Mouse (Mus musculus) hindbrain, postnatal 0 days (tissue): ENCODE measurements around the gene Rap1gap. TPM values are rescaled to one million over a fixed set of nuclear protein-coding genes. Genes with fewer than 3 reads are reported as not detected.

ENCODE experiments used
- ATAC-seq: fragments of 200-750 bp; cut with Nextera tagmentation; 2 replicates; pipeline ENCODE4 v1.8.0; 2017; ENCODE audit warnings: mild to moderate bottlenecking, moderate TSS enrichment, moderate library complexity
- DNase-seq: peaks from one replicate; pipeline ENCODE4 v3.0.0-alpha.2; 2015; ENCODE audit warnings: low spot score
- H3K27ac ChIP-seq: fragments of 300-500 bp; sonication (generic); 2 replicates; pipeline ENCODE4 v1.5.1; 2014; ENCODE audit warnings: mild to moderate bottlenecking
- H3K27me3 ChIP-seq: fragments of 300-500 bp; sonication (generic); 2 replicates; pipeline ENCODE4 v1.6.1; 2014; ENCODE audit warnings: low read length, mixed read lengths; ENCODE audit not compliant: insufficient read depth
- H3K36me3 ChIP-seq: fragments of 300-500 bp; sonication (generic); 2 replicates; pipeline ENCODE4 v1.6.1; 2014; ENCODE audit warnings: low read length, mixed read lengths; ENCODE audit not compliant: insufficient read depth
- H3K4me1 ChIP-seq: fragments of 300-500 bp; sonication (generic); 2 replicates; pipeline ENCODE4 v1.6.1; 2014; ENCODE audit warnings: antibody characterized with exemption, low read length, mixed read lengths; ENCODE audit not compliant: insufficient read depth
- H3K4me2 ChIP-seq: fragments of 300-500 bp; sonication (generic); 2 replicates; pipeline ENCODE4 v1.6.1; 2014; ENCODE audit warnings: low read depth, mild to moderate bottlenecking, low read length, moderate library complexity, mixed read lengths
- H3K4me3 ChIP-seq: fragments of 300-500 bp; sonication (generic); 2 replicates; pipeline ENCODE4 v1.5.1; 2014; ENCODE audit warnings: low read length
- H3K9ac ChIP-seq: fragments of 300-500 bp; sonication (generic); replicated peaks from 2 replicates; pipeline ENCODE4 v1.6.1; 2014; ENCODE audit warnings: mild to moderate bottlenecking, low read length, moderate library complexity, mixed read lengths
- H3K9me3 ChIP-seq: fragments of 300-500 bp; sonication (generic); 2 replicates; pipeline ENCODE4 v1.6.1; 2016; ENCODE audit warnings: low read length, mixed read lengths
- CTCF ChIP-seq: IDR thresholded peaks from 2 replicates; pipeline ENCODE4 v1.5.1; 2016; ENCODE audit warnings: antibody characterized with exemption, control low read depth, low read depth
- WGBS: fragments of 180-500 bp; shearing (Covaris S2); extraction: QIAGEN DNeasy Blood & Tissue Kit; methylation state at CpG from one replicate; pipeline ENCODE4 v1.1.7; 2014; 5-methylcytosine and 5-hydroxymethylcytosine counted together
- polyA plus RNA-seq: library from polyadenylated mRNA; unstranded; fragments of >200 nt; fragmentation: Nextera tagmentation; extraction: Ambion mirVana; gene quantifications from 2 replicates; pipeline ENCODE4 v1.2.1, GENCODE M21; 2015
- total RNA-seq: library from RNA; depleted of rRNA; stranded (reverse); fragments of >200 nt; gene quantifications from 2 replicates; pipeline ENCODE4 v1.2.3, GENCODE M21; 2014; rRNA removed

Rap1gap gene
- total and polyA plus RNA-seq, 2 experiments from 2014 or later: 110 to 282 TPM

GRCm38 (mm10) chr4:137773369-137773899 is 108.9 kb downstream of the Rap1gap start:
- Histone ChIP-seq H3K27me3 (no peaks in the 10 kb centered on the region), H3K4me2 (no peak overlapping the region), H3K36me3 (no peaks in the 10 kb centered on the region), H3K9ac (no peak overlapping the region), H3K27ac (no peak overlapping the region), H3K9me3 (no peaks in the 10 kb centered on the region), H3K4me1 (peaks cover 3% of the 10 kb centered on the region; the same call in 1 of the 2 replicates), H3K4me3 (no peak overlapping the region)
- ATAC-seq (no peak), DNase-seq (no peak)
- no peak for TF ChIP-seq CTCF
- 16% methylated on average over 2 of the region's 2 CpGs for WGBS

- Histone ChIP-seq H3K9me3 (no peaks in the 10 kb centered on the region), H3K4me1 (peaks cover 3% of the 10 kb centered on the region; the same call in 1 of the 2 replicates), H3K36me3 (no peaks in the 10 kb centered on the region), H3K9ac (no peak overlapping the region), H3K4me3 (no peak overlapping the region), H3K27me3 (no peaks in the 10 kb centered on the region), H3K4me2 (no peak overlapping the region), H3K27ac (no peak overlapping the region)
- no peak for ATAC-seq
- no peak for TF ChIP-seq CTCF
- 55% methylated on average over 5 of the region's 5 CpGs for WGBS
- DNase-seq: no peak
These were observed 109.5 kb downstream of the Rap1gap start for GRCm38 (mm10) chr4:137774013-137774412.

GRCm38 (mm10) chr4:137774505-137774904 is 110.0 kb downstream of the Rap1gap start:
- Histone ChIP-seq H3K36me3 (no peaks in the 10 kb centered on the region), H3K27me3 (no peaks in the 10 kb centered on the region), H3K9me3 (no peaks in the 10 kb centered on the region), H3K4me2 (no peak overlapping the region), H3K9ac (no peak overlapping the region), H3K4me1 (peaks cover 2% of the 10 kb centered on the region; the same call in 1 of the 2 replicates), H3K27ac (no peak overlapping the region), H3K4me3 (no peak overlapping the region)
- no peak for DNase-seq
- TF ChIP-seq CTCF: no peak
- ATAC-seq: no peak
- 92% methylated on average over 6 of the region's 6 CpGs for WGBS

GRCm38 (mm10) chr4:137777866-137778265 is 113.3 kb downstream of the Rap1gap start:
- no peaks in the 10 kb centered on the region for H3K36me3 ChIP-seq
- 79% methylated on average over 4 of the region's 4 CpGs for WGBS

GRCm38 (mm10) chr4:137778397-137779184 is 114.1 kb downstream of the Rap1gap start:
- ATAC-seq (no peak), DNase-seq (no peak)
- no peak overlapping the region for H3K27ac ChIP-seq
- no peak overlapping the region for H3K4me2 ChIP-seq
- no peaks in the 10 kb centered on the region for H3K36me3 ChIP-seq
- no peak overlapping the region for H3K4me3 ChIP-seq
- H3K9me3 ChIP-seq: no peaks in the 10 kb centered on the region
- H3K9ac ChIP-seq: no peak overlapping the region
- WGBS: 64% methylated on average over 17 of the region's 17 CpGs
- 0 out of 2 replicates have a peak, but pooled peaks cover 3% of the 10 kb centered on the region for H3K4me1 ChIP-seq
- no peaks in the 10 kb centered on the region for H3K27me3 ChIP-seq
- TF ChIP-seq CTCF: no peak

More at GRCm38 (mm10) chr4:137777866-137778265, 113.3 kb downstream of the Rap1gap start:
- H3K9me3 ChIP-seq: no peaks in the 10 kb centered on the region
- no peak for DNase-seq
- no peak for TF ChIP-seq CTCF
- H3K9ac ChIP-seq: no peak overlapping the region
- H3K4me3 ChIP-seq: no peak overlapping the region
- no peak for ATAC-seq
- no peaks in the 10 kb centered on the region for H3K27me3 ChIP-seq
- no peak overlapping the region for H3K27ac ChIP-seq
- no peaks in the 10 kb centered on the region for H3K4me1 ChIP-seq
- no peak overlapping the region for H3K4me2 ChIP-seq

Other genes with a start within 250 kb of the Rap1gap start
- gene Cela3b, start 234.2 kb upstream of the Rap1gap start, total RNA-seq: not detected in 2 replicates
- gene Cela3b, start 234.2 kb upstream of the Rap1gap start, polyA plus RNA-seq: not detected in 2 replicates
- gene 1700013G24Rik, start 211.4 kb upstream of the Rap1gap start, total RNA-seq: not detected in 2 replicates
- not detected in 2 replicates for gene 1700013G24Rik, start 211.4 kb upstream of the Rap1gap start, polyA plus RNA-seq
- gene Hspg2, start 196.0 kb upstream of the Rap1gap start, total RNA-seq: 37.8 and 39.2 TPM in 2 replicates
- 3.5 and 3.7 TPM in 2 replicates for gene Hspg2, start 196.0 kb upstream of the Rap1gap start, polyA plus RNA-seq
- not detected in 2 replicates for gene Ldlrad2, start 90.2 kb upstream of the Rap1gap start, total RNA-seq
- gene Ldlrad2, start 90.2 kb upstream of the Rap1gap start, polyA plus RNA-seq: 0.40 TPM in 1 of 2 replicates, not detected in the other
- gene Usp48, start 71.0 kb upstream of the Rap1gap start, total RNA-seq: 61.8 and 63.8 TPM in 2 replicates
- 43.9 and 45.6 TPM in 2 replicates for gene Usp48, start 71.0 kb upstream of the Rap1gap start, polyA plus RNA-seq
- 15.3 and 22.4 TPM in 2 replicates for gene Alpl, start 131.7 kb downstream of the Rap1gap start, total RNA-seq
- gene Alpl, start 131.7 kb downstream of the Rap1gap start, polyA plus RNA-seq: 16.6 and 17.5 TPM in 2 replicates
- 40.0 and 43.8 TPM in 2 replicates for gene Ece1, start 197.5 kb downstream of the Rap1gap start, total RNA-seq
- 23.0 and 23.4 TPM in 2 replicates for gene Ece1, start 197.5 kb downstream of the Rap1gap start, polyA plus RNA-seq